Mouse (Mus musculus) ES-CJ7 (cell line): ENCODE data around the gene Edem1.

Experiments used
- DNase-seq: peaks from one replicate; pipeline ENCODE4 v3.0.0; 2011; ENCODE audit warnings: low read depth, low spot score

Gene Edem1

DNA sequence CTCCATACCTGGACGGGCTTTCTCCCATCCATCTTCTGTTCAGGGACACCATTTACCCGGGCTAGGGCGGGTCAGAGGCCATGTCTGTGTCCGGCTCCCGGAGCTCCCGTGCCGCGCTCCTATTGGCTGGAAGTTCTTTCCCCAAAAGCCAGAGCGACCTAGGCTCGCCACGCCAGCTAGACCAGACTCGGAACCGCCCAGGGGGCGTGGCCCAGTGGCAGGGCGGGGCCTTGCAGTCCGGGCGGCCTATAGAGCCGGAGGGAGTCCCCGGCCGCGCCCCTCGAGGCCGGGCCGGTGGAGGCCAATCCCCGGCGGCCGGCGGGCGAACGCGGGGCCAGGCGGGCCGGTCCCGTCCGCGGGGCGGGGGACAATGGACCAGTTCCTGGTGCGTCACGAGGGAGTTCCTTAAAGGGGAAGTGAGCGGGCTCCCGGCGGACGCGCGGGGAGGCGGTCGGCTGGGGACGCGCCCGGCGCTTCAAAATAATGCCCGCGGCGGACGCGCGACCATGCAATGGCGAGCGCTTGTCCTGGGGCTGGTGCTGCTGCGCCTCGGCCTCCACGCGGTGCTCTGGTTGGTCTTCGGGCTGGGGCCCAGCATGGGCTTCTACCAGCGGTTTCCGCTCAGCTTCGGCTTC, at the start of gene Edem1:
Gene Edem1 (plus strand): TSS at position 408 of the 635 bp plus-strand sequence.
- peak; percentile 98 for DNase-seq

DNA sequence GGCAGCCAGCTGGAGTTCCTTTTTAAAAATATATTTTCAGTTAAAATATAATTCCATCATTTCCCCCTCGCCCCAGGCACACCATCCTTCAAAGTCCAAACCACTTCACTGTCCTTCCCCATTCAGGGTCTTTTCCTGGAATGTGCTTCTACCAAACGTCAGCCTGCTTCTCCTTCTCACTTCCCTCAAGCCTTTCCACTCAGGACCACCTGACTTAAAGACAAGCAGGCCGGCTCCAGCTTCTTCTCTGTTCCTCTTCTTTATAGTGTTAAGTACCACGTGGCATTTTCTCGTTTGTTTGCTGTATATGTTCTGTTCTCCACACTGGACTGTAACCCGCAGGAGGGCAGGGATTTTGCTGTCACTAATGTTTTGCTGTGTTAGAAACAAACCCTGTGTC, 46.6 kb upstream of the Edem1 start:
- DNase-seq = no peak

DNA sequence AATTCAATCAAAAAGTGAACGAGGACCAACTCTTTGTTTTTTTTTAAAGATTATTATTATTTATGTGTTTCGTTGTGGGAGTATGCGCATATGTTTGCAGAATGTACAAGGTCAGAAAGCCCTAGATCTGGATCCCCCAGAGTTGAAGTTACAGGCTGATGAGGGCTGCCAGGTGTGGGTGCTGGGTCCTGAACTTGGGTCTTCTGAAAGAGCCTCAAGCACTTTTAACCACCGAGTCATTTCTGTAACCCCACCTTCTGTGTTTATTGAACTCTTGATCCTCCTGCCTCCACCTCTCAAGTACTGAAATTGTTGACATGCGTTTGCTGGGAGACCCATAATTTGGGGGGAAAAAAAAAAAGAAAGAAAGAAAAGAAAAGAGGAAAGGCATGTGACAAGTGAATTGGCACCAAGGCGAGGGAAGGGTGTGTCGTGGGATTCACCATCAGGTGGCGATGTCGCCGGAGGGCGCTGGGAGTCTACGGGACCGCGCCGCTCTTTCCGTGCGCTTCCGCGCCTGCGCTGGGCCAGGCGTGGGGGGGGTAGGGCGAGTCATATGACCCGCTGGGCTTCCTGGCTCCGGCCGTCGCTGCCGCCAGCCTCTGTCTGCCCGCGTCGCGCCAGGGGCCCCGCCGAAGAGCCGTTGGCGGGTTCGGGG, 45.8 kb upstream of the Edem1 start, which contains the start of gene Arl8b:
Gene Arl8b (plus strand): TSS at position 574 of the 658 bp plus-strand sequence.
- peak; percentile 96 for DNase-seq

DNA sequence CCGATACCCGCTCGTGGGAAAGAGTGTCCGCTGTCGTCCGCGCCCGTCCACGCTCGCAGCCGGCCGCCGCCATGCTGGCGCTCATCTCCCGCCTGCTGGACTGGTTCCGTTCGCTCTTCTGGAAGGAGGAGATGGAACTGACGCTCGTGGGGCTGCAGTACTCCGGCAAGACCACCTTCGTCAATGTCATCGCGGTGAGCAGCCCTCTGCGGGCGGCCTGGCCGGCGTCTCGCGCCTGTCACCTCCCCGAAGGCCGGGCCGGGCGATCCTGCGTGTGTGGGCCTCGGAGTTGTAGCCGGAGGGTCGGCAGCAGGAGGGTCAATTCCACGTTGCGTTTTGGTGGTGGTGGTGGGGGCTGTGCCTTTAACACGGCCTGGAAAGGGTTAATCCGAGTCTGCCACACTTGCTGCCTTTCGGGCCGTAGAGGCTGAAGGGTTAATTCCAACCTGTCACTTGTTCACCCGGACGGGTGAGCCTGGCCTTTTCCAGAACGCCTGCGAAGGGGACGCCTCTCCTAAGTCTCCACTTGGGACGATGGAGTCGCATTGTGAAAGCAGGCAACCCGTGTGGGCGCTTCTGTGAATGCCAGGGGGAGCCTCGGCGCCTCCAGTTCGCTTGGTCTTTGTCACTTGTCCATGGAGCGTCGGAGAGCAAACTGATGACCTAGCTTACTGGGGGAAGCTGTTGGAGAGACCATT, 45.1 kb upstream of the Edem1 start:
- DNase-seq = peak; percentile 30

DNA sequence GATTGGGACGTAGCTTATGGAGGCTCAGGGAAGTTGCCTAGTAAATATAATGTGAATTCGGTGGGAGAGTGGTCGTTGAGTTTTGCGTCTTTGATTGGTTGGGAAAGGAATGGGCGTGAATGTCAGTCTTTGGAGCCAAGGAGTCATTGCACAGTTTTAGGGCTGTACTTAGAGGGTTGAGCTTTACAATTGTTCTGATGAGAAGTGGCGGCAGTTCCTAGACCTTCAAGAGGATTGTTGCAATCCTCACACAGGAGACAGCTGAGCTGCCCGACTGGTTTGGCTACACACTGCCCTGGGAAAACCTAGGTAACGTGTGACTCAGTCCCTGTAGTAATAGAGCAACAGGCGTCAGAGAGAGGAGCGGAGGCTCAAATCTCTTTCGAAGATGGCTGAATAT, 44.4 kb upstream of the Edem1 start:
- peak; percentile 28 for DNase-seq

DNA sequence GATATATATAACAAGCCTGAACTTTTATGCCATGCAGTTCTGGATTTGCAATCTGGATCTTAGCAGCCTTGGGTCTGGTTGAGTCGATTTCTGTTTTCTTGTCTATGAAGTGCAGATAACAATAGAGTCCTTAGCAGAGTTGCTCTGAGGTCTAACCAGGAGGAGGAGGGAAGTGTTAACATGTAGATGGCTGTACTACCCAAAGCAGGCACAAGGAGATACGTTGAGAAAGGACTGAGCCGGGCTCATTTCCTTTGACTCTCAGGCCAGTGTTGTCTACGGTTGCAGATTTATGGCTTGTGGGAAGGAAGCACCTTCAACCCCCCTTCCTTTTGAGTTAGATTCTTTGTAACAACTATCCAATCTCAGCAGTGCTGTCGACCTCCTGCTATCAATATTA, 43.6 kb upstream of the Edem1 start:
- DNase-seq = peak; percentile 43

DNA sequence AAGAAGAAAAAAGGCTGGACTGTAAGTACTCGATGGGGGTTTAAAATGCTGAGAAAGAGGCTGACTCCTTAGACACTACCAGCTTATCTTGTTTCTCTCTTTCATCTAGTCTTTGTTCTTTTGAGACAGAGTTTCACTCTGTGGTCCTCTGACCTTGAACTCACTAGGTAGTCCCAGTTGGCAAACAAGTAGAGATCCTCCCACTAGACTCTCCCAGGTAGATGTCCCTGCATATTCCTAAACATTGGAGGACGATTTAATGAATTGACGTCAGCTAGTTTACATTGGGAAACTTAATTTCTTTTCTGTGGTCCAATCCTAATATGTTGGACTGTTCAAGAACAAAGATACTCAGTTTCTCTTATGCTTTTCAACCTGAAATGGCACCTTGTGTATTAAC, 42.9 kb upstream of the Edem1 start:
- peak; percentile 33 for DNase-seq

DNA sequence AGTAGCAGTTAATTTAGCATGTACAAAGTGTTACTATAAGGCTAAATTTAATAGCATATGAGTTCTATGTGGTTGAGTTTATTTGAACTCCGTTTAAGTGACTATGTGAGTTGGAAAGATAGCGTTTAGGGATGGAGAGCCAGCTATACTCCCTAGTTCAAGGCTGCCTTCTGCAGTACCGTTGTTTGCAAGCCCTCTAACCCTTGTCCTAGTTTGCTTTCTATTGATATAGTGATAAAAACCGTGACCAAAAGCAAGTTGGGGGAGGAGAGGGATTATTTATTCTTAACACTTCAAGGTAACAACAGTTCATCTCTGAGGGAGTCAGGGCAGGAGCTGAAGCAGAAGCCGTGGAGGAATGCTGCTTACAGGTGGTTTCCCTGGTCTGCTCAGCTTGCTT, 36.9 kb upstream of the Edem1 start:
- DNase-seq = no peak

DNA sequence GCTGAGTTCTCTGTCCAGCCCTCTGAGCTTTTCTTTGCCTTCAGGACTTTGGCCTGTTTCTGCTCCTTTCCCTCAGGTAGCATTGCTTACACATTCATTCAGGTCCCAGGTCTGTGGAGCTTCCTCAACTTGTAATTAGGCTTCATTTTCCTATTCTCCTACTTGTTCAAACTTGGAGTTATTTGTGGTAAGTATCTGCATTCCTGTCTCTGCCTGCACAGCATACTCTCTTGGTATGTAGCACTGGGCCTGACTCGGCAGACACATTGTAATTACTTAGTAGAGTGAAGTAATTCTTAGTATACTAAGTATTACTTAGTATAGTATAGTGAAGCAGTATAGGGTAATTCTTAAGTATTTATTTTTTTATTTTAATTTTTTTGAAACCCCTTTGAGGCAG, 32.5 kb upstream of the Edem1 start:
- no peak for DNase-seq

DNA sequence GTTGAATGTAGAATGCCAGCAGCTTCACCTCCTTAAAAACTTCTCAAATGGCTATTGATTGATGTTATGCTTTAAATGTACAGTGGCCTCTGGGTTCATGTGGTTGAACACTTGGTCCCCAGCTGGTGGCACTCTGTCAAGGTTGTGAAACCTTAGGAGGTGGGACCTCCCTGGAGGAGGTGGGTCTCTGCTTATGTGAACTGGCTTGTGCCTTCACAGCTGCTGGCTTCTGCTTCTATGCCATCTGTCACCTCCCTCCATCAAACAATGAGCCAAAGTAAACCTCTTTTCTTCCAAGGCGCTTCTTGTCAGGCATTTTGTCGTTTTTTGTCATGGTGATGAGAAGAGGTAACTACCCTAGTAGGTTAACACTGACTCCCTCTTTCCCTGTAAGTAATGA, 31.7 kb upstream of the Edem1 start:
- DNase-seq = peak; percentile 67

DNA sequence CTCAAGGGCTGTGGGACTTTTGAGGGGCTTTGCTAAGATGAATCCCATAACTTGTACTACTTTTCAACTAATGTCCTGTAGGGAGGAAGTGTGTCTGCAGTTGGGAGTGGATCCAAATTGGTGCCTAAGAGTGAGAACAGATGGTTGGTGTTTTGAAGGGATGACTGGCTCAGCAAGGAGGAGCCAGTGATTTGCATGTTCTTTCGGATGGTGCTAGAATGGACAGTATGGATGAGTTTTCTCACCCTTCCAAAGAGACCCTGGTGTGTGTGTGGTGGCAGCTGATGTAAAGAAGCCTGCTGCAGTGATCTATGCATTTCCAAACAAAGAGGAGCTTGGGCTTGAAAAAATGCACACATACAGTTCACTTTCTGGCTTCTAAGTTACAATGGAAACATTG, 23.2 kb upstream of the Edem1 start:
- DNase-seq = no peak

DNA sequence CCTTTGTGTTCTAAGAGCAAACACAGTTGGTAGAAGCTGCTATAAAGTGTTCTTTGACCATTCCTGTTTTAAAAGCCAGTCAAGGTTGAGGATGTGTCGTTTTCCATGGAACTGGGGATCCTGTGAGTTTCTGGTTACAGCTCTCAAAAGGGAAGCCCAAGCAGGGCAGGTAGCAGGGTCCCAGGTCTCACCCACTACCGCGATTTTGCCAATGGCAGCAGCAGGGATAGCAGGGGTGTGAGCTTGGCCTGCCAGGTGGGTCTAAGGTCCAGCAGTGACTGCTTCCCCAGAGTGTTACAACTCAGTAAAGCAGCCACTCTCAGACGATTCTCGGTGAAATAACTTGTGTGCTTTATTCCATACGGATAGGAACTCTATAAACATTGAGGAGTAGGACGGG, 22.6 kb upstream of the Edem1 start:
- no peak for DNase-seq

DNA sequence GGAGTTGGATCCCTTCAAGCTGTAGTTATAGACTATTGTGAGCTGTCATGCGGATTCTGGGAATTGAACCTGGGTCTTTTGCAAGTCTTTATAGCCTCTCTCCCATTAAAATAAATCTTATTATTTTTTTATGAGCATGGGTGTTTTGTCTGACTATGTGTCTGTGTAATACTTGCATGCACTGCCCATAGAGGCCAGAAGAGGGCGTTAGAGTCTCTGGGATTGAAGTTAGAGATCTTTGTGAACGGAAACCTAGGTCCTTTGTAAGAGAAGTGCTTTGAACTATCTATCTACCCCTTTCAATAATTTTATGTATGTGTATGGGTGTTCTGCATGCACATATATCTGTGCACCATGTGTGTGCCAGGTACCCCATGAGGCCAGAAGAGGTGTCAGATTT, 21.0 kb upstream of the Edem1 start:
- peak; percentile 39 for DNase-seq

DNA sequence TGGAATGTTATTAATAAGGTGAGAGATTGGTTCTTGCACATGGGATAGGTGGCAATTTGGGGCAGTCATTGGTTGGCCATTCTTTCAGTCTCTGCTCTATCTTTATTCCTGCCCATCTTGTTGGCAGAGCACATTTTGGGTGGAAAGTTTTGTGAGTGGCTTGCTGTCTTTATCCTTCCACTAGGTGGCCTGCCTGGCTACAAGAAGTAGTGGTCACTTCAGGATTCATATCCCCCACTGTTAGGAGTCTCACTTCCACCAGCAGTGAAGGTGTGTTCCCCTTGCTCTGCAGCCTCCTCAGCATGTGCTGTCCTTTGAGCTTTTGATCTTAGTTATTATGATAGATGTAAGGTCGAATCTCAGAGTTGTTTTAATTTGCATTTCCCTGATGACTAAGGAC, 19.7 kb upstream of the Edem1 start:
- DNase-seq = no peak

DNA sequence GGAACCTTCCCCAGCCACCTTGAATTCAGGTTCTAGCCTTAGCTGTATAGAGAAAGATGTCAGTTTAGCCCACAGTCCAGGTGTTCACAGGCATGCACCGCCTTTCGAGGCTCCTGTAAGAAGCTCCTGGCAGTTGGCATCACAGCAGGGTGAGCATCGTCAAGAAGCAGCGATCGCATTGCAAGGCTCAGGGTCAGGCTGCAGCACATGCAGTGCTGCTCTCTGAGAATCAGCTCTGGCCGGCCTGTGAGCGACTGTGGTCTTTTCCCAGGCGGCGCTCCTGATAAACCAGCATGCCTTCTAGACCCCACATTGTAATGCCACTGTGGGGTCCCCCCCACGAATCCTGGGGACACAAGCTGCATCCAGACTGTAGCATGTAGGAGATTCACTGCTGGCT, 18.2 kb upstream of the Edem1 start:
- no peak for DNase-seq

DNA sequence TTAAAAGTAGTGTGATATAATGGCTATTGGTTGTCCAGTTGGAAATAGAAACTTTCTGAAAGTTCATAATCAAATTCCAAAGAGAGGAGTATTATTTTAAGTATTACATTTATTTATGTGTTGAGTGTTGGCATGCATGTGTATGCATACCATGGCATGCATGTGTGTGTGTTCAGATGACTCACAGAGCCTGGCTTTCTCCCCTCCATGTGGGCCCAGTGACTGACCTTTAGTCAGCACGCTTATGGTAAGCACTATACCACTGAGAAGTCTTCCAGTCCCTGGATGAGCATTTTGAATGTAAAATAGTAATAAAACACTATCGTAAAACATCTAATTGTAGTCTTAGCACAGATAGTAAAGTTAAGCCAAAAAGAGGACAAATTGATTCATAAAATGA, 16.3 kb upstream of the Edem1 start:
- DNase-seq = no peak

DNA sequence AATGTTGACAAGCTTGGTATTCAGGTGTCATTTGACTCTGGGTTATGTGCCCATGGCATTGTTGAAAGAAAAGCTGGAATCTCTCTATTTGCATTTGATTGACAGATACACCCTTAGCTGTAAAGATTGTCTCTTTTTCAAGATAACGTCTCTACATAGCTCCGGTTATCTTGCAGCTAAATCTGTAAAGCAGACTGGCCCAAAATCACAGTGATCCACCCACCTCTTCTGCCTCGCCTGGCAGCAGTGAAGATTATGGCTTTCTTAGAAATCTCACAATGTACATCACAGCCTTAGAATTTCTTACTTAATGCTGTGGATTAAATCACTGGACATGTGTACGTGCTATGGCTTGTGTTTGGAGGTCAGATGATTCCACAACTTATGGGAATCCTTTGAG, 10.9 kb upstream of the Edem1 start:
- no peak for DNase-seq

DNA sequence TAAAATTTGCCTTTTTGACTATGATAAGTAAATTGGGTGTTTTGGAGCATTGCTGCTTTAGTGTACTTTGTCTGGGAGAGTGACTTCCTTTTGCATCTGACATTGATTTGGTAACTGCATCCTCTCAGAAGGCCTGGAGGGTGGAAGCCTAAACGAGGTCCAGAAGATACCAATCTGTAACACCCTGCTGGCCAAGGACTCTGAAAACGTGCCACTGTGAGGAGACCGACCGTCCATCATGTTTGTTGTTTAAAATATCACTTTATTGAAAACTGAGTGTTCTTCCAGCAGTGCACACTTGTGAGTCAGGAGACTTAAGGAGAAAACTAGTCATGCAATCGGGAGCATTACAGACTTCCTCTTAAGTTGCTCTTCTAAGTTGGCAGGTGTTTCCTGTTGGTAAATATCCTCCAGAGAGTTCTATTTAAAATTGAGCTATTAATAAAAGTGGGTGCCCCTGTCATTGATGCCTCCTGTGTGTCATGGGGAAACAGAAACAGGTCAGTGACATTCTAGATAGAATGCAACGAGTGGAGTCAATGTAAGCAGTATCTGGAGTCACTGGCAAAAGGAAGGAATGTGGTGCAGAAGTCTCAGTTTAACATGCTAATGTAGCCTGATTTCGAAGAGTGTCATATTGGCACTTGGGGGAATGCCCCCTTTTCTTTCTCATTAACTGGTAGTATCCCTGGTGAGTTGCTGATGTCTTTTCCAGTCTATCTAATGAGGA, 3.5 kb upstream of the Edem1 start:
- DNase-seq = no peak

DNA sequence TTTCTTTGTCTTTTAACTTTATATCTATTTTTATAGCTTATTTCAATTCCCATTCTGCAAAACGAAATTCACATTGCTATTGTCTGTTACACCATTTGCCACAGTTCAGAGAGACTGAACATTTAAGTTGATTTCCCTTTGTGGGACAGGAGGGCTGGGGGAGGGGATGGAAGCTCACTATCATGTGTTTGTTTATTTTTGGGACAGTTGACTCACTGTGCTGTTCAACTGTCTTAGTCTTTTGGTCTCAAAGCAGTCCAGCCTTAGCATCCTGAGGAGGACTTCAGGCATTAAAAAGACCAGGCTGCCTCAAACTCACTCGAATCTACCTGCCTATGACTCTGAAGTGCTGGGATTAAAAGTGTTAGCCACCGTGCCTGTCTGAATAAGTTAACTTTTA, 2.4 kb upstream of the Edem1 start:
- DNase-seq = no peak

DNA sequence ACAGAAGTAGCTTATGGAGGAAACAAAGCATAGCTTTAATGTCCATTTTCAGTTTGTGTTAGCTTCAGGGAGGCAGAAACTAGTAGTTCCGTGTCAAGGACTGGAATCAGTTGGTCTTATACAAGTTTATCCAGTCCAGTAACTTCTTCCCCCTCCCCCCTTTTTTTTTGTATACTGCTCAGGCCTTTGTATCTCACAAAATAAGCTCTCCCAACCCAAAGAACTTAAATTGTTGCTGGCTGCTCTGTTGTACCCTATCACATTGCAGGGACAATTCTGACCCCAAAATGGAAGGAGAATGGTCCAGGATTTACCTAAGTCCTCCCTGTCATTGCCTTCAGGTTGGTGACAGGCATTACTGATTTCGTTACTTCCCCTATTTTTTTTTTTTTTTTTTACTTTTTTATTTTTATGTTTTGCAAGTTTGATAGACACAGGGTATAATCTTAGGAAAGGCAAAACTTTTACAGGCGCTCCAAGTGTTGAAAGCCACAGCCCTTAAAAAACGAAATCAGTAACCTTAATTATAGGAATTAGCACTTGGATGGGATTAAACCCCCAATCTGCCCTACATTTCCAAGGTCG, 1.0 kb upstream of the Edem1 start:
- no peak for DNase-seq

DNA sequence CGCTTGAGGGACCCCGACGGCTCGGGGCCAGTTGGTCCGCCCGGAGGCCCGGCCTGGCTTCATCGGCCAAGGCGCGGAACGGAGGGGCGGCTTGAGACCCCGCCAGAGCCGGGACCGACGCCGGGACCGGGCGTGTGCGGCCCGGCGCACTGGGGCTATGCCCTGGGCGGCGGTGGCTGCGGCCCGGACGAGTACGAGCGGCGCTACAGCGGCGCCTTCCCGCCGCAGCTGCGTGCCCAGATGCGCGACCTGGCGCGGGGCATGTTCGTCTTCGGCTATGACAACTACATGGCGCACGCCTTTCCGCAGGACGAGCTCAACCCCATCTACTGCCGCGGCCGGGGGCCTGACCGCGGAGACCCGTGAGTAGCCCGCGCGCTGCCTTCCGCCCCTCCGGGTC, 431 bp downstream of the Edem1 start:
- DNase-seq = peak; percentile 43
